Mouse (Mus musculus): Measurements from ENCODE around the gene Mib2. TPM values are rescaled to one million over a fixed set of nuclear protein-coding genes. Genes with fewer than 3 reads are reported as not detected.
A peak's percentile ranks its signal among the peaks of the same experiment; 100 is the strongest.
"Not testable (repeated sequence)": the region's sequence is repeated elsewhere in the genome, so short reads cannot be mapped to it uniquely, and the experiment has no call there.

Mib2 gene
- polyA plus RNA-seq, 1 experiment from 2014 or later = 34.3 TPM

DNA sequence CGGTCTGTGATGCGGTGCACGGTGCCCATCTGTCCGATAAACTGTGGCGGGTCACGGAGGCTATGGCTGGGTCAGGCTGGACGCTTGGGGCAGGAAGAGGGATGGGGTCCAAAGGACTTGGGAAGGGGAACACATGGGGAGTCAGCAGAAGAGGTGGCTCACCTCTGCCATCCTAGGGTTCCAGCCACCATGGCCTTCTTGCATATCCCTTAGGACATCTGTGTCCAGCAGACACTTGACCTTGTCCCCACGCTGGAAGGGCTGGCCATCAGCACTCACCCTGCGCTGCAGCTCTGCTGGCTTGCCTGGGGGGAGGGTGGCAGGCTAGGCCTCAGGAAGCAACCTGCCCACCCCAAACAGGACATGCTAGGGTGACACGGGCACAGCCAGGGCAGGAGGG, 10.0 kb downstream of the Mib2 start:
- H3K4me2 ChIP-seq (replicated peaks) = no peak overlapping the region
- no peak for ATAC-seq (ENCODE audit: low FRiP score, low read depth)
- 90% methylated on average over 10 of the region's 10 CpGs for WGBS

DNA sequence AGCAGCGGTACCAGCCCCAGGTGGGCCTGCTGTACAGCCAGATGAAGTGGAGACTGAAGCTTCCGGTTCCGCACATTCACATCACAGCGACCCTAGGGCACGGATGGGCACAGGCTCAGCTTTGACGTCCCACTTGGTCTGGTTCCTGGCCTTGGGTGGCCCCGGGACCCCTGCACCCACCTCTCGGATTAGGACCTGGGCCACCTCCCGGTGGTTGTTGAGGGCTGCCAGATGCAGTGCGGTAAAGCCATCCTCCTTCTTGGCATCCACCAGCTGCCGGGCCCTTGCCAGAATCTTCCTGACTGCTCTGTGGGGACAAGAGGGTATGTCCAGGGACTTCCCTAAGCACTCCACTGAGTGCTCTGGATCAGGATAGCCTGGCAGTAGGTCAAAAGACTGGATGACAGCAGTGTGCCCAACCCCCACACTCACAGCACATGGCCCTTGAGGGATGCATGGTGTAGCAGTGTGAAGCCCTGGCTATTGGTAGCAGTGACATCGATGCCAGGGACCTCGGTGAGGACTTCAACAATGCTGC, 12.7 kb downstream of the Mib2 start:
- Histone ChIP-seq H3K9me3 (no peaks in the 10 kb centered on the region), H3K4me3 (no peak overlapping the region), H3K36me3 (peaks cover 65% of the 10 kb centered on the region), H3K4me1 (peaks cover 40% of the 10 kb centered on the region), H3K27ac (no peak overlapping the region), H3K4me2 (replicated peaks) (no peak overlapping the region), H3K27me3 (peaks cover 55% of the 10 kb centered on the region), H3K9ac (no peak overlapping the region)
- WGBS = 88% methylated on average over 13 of the region's 13 CpGs
- ATAC-seq (ENCODE audit: low FRiP score, low read depth) = no peak

More for the DNA sequence above, 10.0 kb downstream of the Mib2 start:
- Histone ChIP-seq H3K4me1 (peaks cover 16% of the 10 kb centered on the region), H3K9ac (no peak overlapping the region), H3K4me3 (no peak overlapping the region), H3K27ac (no peak overlapping the region), H3K36me3 (peaks cover 74% of the 10 kb centered on the region), H3K27me3 (peaks cover 28% of the 10 kb centered on the region), H3K9me3 (no peaks in the 10 kb centered on the region)

DNA sequence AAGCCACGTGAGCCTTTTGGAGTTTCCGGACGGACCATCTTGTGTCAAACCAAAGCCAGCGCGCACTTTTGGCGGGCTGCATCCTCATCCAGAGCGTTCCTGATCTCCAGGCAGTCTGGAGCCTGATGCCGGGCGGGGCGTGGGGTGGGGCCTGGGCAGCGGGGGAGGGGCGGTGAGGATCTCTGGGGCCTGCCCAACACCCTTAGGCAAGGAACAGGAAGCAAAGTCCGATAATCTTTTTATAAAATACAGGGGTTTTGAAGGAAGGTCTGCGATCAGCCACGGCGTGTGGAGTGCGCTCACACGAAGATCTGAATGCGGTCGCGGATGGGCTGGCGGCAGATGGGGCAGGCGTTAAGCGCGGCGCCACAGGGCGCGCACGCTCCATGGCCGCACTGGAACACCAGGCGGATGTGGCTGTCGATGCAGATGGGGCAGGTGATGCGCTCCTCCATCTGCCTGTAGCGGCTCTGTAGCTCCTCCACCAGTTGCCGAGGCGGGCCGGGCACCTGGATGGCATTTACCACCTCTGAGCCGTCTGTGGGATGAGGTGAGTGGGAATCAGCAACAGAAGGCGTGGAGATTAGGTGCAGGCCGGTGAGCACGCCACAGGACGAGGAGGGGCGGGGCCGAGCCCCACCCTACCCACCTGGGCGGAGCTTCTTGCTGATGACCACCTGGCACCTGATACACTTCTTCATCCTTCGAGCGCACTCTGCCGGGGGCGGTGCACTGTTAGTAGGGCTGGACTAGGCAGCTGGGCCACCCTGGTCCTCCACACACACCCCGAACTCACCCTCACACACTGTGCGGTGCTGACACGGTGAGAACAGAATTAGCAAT, 14.3 kb downstream of the Mib2 start:
- Histone ChIP-seq H3K4me1 (peaks cover 40% of the 10 kb centered on the region), H3K27ac (no peak overlapping the region), H3K9ac (peak overlapping the region; percentile 75), H3K9me3 (no peaks in the 10 kb centered on the region), H3K4me2 (replicated peaks) (peak overlapping the region; percentile 93), H3K36me3 (peaks cover 67% of the 10 kb centered on the region), H3K4me3 (peak overlapping the region; percentile 55), H3K27me3 (peaks cover 63% of the 10 kb centered on the region)
- WGBS = under 1% methylated on average over 52 of the region's 52 CpGs
- peak; percentile 41 for ATAC-seq (ENCODE audit: low FRiP score, low read depth)

DNA sequence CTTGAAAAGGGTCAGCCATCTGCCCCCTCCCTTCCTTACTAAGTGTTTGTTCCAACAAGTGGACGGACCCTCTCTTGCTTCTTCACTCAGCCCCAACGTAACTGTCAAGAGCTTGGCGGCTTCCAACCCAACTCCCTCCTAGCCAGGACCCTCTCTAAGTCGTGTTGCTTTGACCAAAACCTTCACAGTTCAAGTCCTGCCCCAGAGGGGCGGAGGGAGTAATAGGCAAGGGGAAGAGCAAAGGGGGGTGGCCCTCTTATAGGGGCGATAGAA, 14.9 kb downstream of the Mib2 start:
- peak overlapping the region; percentile 75; the same call in 1 of the 2 replicates for H3K9ac ChIP-seq
- peaks cover 40% of the 10 kb centered on the region for H3K4me1 ChIP-seq
- H3K27ac ChIP-seq = no peak overlapping the region
- peak overlapping the region; percentile 55 for H3K4me3 ChIP-seq
- no peaks in the 10 kb centered on the region for H3K9me3 ChIP-seq
- H3K4me2 ChIP-seq (replicated peaks) = peak overlapping the region; percentile 93
- peaks cover 63% of the 10 kb centered on the region for H3K27me3 ChIP-seq
- peaks cover 67% of the 10 kb centered on the region for H3K36me3 ChIP-seq
- 0 out of 2 replicates have a peak, but pooled peaks have one; percentile 11 for ATAC-seq (ENCODE audit: low FRiP score, low read depth)
- WGBS = under 1% methylated on average over 6 of the region's 6 CpGs

DNA sequence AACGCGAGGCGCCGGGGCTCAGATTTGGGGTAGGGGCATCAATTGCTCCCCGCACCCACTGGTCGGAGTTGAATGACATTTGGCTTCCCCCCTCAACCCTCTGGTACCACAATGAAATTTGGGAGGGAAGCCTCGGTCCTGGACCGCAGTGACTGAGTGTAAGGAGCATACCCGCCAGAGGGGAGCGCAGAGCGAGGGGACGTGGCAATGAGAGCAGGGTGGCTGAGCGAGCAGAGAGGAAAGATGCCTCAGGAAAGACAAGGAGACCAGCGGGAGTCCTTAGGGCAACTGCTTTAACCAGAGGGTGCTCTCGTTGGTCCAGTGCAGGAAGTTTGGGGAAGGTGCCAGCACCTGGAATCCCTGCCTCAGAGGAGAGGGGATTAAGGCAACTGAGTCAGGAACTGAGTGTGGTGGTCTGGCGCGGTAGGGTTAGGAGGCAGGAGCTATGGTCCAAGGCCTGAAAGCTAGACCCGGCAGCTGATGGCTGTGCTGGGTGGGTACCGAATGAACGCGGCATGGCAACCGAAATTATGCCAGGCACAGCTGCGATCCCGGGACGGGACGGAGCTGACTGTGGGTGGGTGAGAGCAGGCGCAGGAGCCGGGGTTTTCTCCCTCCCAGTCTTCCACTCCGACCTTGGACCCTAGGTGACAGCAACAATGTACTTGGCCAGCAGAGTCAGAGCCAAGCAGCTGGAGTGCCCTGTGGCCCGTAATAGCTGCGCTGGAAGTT, 15.4 kb downstream of the Mib2 start:
- no peak overlapping the region for H3K27ac ChIP-seq
- WGBS = 2% methylated on average over 31 of the region's 31 CpGs
- H3K27me3 ChIP-seq = peaks cover 63% of the 10 kb centered on the region
- H3K9ac ChIP-seq = peak overlapping the region; percentile 75
- H3K4me1 ChIP-seq = peaks cover 40% of the 10 kb centered on the region
- peaks cover 67% of the 10 kb centered on the region for H3K36me3 ChIP-seq
- H3K4me3 ChIP-seq = peak overlapping the region; percentile 55
- peak; percentile 14; the same call in 1 of the 2 replicates for ATAC-seq (ENCODE audit: low FRiP score, low read depth)
- H3K9me3 ChIP-seq = no peaks in the 10 kb centered on the region
- peak overlapping the region; percentile 93 for H3K4me2 ChIP-seq (replicated peaks)

DNA sequence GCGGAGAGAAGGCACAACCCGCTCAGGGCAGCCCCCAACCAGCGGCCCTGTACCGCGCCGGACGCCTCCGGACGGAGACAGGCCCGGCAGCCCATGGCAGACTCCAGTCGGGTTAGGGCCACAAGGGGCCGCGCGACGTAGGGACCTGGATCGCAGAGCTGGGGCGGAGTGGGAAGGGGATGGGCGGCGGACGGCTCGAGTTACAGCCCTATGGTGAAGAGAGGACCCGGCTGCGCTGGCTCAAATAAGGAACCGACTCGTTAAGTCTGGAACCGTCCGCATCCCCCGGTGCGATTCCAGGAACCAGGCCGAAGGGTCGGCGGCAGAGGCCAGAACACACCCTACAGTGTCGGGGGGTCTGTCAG, 15.9 kb downstream of the Mib2 start, which contains the start of gene Mmp23:
Gene Mmp23, minus strand, starts transcription at position 299 of the 365 bp plus-strand sequence.
- whole genome bisulfite sequencing = under 1% methylated on average over 33 of the region's 33 CpGs
- Histone ChIP-seq H3K4me3 (peak within 1 kb of the TSS; percentile 55), H3K36me3 (peaks cover 68% of the 10 kb centered on the region), H3K27ac (no peak within 1 kb of the TSS), H3K9me3 (no peaks in the 10 kb centered on the region), H3K27me3 (peaks cover 63% of the 10 kb centered on the region), H3K4me1 (peaks cover 40% of the 10 kb centered on the region), H3K9ac (peak within 1 kb of the TSS; percentile 75), H3K4me2 (replicated peaks) (peak within 1 kb of the TSS; percentile 93)
- peak; percentile 74 for ATAC-seq (ENCODE audit: low FRiP score, low read depth)

DNA sequence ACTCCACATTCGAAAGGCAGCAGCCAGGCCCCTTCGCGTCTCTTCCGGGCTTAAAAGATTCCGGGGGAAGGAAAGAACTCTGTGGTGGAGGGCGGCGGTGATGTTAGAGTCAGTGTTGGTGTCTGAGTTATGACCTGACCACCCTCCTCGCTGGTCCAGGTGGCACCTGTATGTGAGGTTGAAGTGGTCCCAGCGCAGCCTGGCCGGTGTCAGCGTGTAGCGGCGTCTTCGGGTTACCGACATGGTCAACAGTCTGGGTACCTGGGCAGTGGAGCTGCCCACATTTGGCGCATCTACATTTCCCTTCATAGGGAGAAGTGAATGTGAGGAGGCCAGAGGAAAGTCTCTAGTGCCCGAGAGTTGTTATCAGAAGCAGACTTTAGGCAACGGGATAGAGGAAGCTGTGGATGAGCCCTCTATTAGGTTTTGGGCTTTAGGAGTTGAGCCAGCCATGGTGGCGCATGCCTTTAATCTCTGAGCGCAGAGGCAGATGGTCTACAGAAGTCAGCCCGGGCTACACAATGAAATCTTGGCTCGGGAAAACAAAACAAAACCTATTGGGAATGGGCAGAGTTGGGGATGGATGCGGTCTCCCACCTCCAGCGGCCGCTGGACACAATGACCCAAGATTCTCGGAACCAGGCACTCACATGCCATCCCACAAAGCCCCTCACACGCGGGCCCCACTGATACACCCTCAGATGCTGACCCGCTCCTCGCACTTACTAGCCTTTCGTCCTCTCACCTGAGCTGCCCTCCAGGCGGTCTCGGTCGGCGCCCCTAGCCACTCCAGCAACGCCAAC, 16.5 kb downstream of the Mib2 start:
- Histone ChIP-seq H3K27me3 (peaks cover 63% of the 10 kb centered on the region), H3K36me3 (peaks cover 68% of the 10 kb centered on the region), H3K9me3 (no peaks in the 10 kb centered on the region), H3K9ac (peak overlapping the region; percentile 75), H3K4me2 (replicated peaks) (peak overlapping the region; percentile 93), H3K4me1 (peaks cover 40% of the 10 kb centered on the region), H3K27ac (no peak overlapping the region), H3K4me3 (peak overlapping the region; percentile 55)
- ATAC-seq (ENCODE audit: low FRiP score, low read depth) = no peak
- WGBS = 19% methylated on average over 36 of the region's 36 CpGs

DNA sequence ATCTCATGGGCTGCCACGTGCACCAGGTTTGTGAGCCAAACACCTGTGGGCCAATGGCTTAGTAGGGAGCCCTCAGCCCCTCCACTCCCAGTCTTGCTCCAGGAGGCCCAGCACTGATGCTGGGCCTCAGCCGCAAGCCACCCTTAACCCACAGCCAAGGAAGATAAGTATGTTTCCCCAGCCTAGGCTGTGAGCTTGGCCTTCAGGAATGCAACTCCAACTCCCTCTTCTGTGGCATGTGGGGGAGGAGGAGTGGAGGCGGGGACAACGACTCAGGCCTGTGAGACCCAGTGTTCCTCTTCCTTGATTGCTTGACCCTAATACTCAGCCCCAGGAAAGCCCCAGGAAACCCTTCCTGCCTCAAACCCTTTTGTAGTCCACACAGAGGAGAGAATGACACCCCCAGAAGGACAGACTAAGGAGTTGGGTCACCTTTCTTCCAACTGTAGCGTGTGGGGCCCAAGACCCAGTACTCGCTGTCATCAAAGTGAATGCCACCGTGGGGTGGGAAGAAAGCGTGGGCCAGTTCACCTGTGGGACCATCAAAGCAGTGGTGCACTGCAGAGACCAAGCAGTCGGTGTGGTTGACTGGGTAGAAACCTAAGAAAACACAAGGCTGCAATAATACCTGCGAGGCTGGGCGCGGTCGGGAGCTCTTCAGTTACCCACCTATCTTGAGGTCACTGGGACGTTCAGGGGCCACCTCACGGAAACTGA, 17.3 kb downstream of the Mib2 start:
- Histone ChIP-seq H3K4me2 (replicated peaks) (peak overlapping the region; percentile 93), H3K27ac (no peak overlapping the region), H3K27me3 (peaks cover 62% of the 10 kb centered on the region), H3K4me1 (peaks cover 40% of the 10 kb centered on the region), H3K9ac (0 out of 2 replicates have a peak overlapping the region, but pooled peaks have one; percentile 75), H3K36me3 (peaks cover 67% of the 10 kb centered on the region), H3K4me3 (peak overlapping the region; percentile 55; the same call in 1 of the 2 replicates), H3K9me3 (no peaks in the 10 kb centered on the region)
- WGBS = 68% methylated on average over 15 of the region's 15 CpGs
- no peak for ATAC-seq (ENCODE audit: low FRiP score, low read depth)

DNA sequence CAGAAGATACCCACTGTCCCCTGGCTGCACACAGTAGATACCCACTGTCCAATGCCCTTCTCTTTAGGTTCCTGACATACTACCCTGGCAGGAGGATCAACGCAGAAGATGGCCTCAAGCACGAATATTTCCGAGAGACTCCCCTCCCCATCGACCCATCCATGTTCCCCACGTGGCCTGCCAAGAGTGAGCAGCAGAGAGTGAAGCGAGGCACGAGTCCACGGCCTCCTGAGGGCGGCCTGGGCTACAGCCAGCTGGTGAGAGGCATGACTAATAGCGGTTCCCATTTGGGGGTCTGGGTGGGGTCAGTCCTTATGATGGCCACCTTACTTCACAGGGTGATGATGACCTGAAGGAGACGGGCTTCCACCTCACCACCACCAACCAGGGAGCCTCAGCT, 19.6 kb downstream of the Mib2 start:
- Histone ChIP-seq H3K9ac (no peak overlapping the region), H3K27me3 (peaks cover 39% of the 10 kb centered on the region), H3K9me3 (no peaks in the 10 kb centered on the region), H3K36me3 (peaks cover 65% of the 10 kb centered on the region), H3K4me1 (peaks cover 28% of the 10 kb centered on the region), H3K4me2 (replicated peaks) (no peak overlapping the region), H3K4me3 (no peak overlapping the region), H3K27ac (no peak overlapping the region)
- ATAC-seq (ENCODE audit: low FRiP score, low read depth) = no peak
- 92% methylated on average over 11 of the region's 11 CpGs for WGBS

DNA sequence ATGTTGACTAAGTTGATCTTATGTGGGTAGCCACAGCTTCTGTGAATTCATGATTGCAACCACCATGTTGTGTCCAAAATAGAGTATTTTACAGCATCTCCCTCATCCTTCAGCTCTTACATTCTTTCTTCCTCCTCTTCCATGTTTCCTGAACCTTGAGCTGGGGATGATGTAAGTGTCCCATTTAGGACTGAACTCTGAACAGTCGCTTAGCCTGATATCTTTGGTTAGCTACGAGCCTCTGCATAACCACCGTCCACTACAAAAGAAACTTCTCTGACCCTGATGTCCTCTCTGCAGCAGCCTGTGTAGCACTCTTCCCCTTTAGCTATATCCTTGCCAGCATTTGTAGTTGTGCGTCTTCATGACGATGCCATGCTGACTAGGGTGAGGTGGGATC, 23.3 kb downstream of the Mib2 start:
- Histone ChIP-seq H3K27me3 (peaks cover 2% of the 10 kb centered on the region), H3K4me1 (no peaks in the 10 kb centered on the region), H3K9ac (no peak overlapping the region), H3K4me3 (no peak overlapping the region), H3K27ac (no peak overlapping the region), H3K36me3 (peaks cover 88% of the 10 kb centered on the region), H3K9me3 (no peaks in the 10 kb centered on the region), H3K4me2 (replicated peaks) (no peak overlapping the region)
- WGBS = 97% methylated on average over 5 of the region's 5 CpGs
- no peak for ATAC-seq (ENCODE audit: low FRiP score, low read depth)

DNA sequence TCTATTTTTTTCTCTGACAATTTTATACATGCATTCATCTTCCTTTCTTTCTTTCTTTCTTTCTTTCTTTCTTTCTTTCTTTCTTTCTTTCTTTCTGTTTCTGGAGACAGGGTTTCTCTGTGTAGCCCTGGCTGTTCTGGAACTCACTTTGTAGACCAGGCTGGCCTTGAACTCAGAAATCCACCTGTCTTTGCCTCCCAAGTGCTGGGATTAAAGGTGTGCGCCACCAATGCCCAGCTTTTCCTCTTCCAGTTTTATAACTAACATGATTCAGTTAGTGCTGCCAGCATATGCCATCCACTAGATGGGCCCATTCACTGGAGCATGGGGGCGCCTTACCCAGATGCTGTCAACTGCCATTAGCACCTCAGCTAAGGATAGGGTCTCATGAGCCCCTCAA, 23.7 kb downstream of the Mib2 start, which contains the start of gene Gm10563:
Gene Gm10563, minus strand, starts transcription at position 101 of the 400 bp plus-strand sequence.
- H3K9ac ChIP-seq; H3K27ac ChIP-seq; H3K4me3 ChIP-seq; H3K9me3 ChIP-seq; H3K27me3 ChIP-seq; H3K4me1 ChIP-seq; H3K4me2 ChIP-seq (replicated peaks); ATAC-seq (ENCODE audit: low FRiP score, low read depth): not testable (repeated sequence)
- 91% methylated on average over 2 of the region's 2 CpGs for WGBS
- H3K36me3 ChIP-seq = peaks cover 88% of the 10 kb centered on the region
